Mouse (Mus musculus) olfactory bulb, adult 2 months (tissue): ENCODE results near the gene Arhgef5. TPM values are rescaled to one million over a fixed set of nuclear protein-coding genes. Genes with fewer than 3 reads are reported as not detected.

ENCODE experiments used
- H3K27ac ChIP-seq: fragments of 200-500 bp; 2 replicates; pipeline ENCODE4 v1.5.1; 2012; ENCODE audit warnings: low read depth, low read length; ENCODE audit not compliant: insufficient read depth
- H3K4me1 ChIP-seq: fragments of 200-500 bp; 2 replicates; pipeline ENCODE4 v1.6.1; 2012; ENCODE audit warnings: low read length; ENCODE audit not compliant: control insufficient read depth, insufficient read depth
- H3K4me3 ChIP-seq: fragments of 200-500 bp; 2 replicates; pipeline ENCODE4 v1.5.1; 2012; ENCODE audit warnings: mild to moderate bottlenecking, low read depth, low read length, moderate library complexity; ENCODE audit not compliant: insufficient read depth
- CTCF ChIP-seq: fragments of 200-500 bp; IDR thresholded peaks from 2 replicates; pipeline ENCODE4 v1.5.1; 2012; ENCODE audit warnings: low read depth, mild to moderate bottlenecking, low read length, moderate library complexity; ENCODE audit not compliant: insufficient read depth
- POLR2A ChIP-seq: fragments of 200-500 bp; IDR thresholded peaks from 2 replicates; pipeline ENCODE4 v1.6.1; 2012; ENCODE audit warnings: mild to moderate bottlenecking, low read depth, low read length, moderate library complexity; ENCODE audit not compliant: insufficient read depth
- WGBS: fragments of 180-500 bp; shearing (Covaris S2); methylation state at CpG from one replicate; pipeline ENCODE4 v1.1.7; 2018; 5-methylcytosine and 5-hydroxymethylcytosine counted together
- polyA plus RNA-seq: library from polyadenylated mRNA; stranded (reverse); fragments of >200 nt; gene quantifications from 2 replicates; pipeline ENCODE4 v1.2.4, GENCODE M21; 2012; ENCODE audit warnings: low replicate concordance; ENCODE audit not compliant: missing spikeins, insufficient read depth, insufficient read length

Arhgef5 gene
- polyA plus RNA-seq, 1 experiment, result not detected

- TF ChIP-seq POLR2A (no peak), CTCF (no peak)
- Histone ChIP-seq H3K27ac (no peak overlapping the region), H3K4me1 (no peaks in the 10 kb centered on the region), H3K4me3 (no peak overlapping the region)
Measured at GRCm38 (mm10) chr6:43278247-43278646, 12.9 kb downstream of the Arhgef5 start.

- TF ChIP-seq CTCF (no peak), POLR2A (no peak)
- 96% methylated on average over 5 of the region's 5 CpGs for WGBS
- no peaks in the 10 kb centered on the region for H3K4me1 ChIP-seq
- H3K4me3 ChIP-seq, result no peak overlapping the region
- no peak overlapping the region for H3K27ac ChIP-seq
Measured at GRCm38 (mm10) chr6:43280481-43280880, 15.1 kb downstream of the Arhgef5 start.

GRCm38 (mm10) chr6:43292041-43292440, 26.7 kb downstream of the Arhgef5 start:
- Histone ChIP-seq H3K4me3 (no peak overlapping the region), H3K4me1 (peaks cover 6% of the 10 kb centered on the region), H3K27ac (no peak overlapping the region)
- WGBS, result 82% methylated on average over 3 of the region's 3 CpGs
- TF ChIP-seq POLR2A (no peak), CTCF (no peak)

GRCm38 (mm10) chr6:43292471-43293076, 27.2 kb downstream of the Arhgef5 start:
- TF ChIP-seq POLR2A (no peak), CTCF (no peak)
- H3K27ac ChIP-seq, result no peak overlapping the region
- peaks cover 6% of the 10 kb centered on the region for H3K4me1 ChIP-seq
- no peak overlapping the region for H3K4me3 ChIP-seq
- 63% methylated on average over 6 of the region's 6 CpGs for WGBS

- peaks cover 8% of the 10 kb centered on the region for H3K4me1 ChIP-seq
- H3K4me3 ChIP-seq, result no peak overlapping the region
- TF ChIP-seq POLR2A (no peak), CTCF (no peak)
- H3K27ac ChIP-seq, result no peak overlapping the region
- WGBS, result 87% methylated on average over 7 of the region's 7 CpGs
Measured at GRCm38 (mm10) chr6:43293175-43293574, 27.8 kb downstream of the Arhgef5 start.

- Histone ChIP-seq H3K27ac (no peak overlapping the region), H3K4me3 (no peak overlapping the region), H3K4me1 (peaks cover 9% of the 10 kb centered on the region)
- no peak for TF ChIP-seq POLR2A
- no peak for TF ChIP-seq CTCF
- WGBS, result 33% methylated on average over 5 of the region's 5 CpGs
Measured at GRCm38 (mm10) chr6:43295908-43296307, 30.5 kb downstream of the Arhgef5 start.

GRCm38 (mm10) chr6:43296798-43297507, 31.6 kb downstream of the Arhgef5 start:
- TF ChIP-seq CTCF (no peak), POLR2A (no peak)
- H3K4me3 ChIP-seq, result no peak overlapping the region
- 18% methylated on average over 7 of the region's 7 CpGs for WGBS
- H3K4me1 ChIP-seq, result peaks cover 9% of the 10 kb centered on the region
- H3K27ac ChIP-seq, result no peak overlapping the region

- Histone ChIP-seq H3K4me3 (no peak overlapping the region), H3K27ac (no peak overlapping the region), H3K4me1 (peaks cover 9% of the 10 kb centered on the region)
- 8% methylated on average over 2 of the region's 2 CpGs for WGBS
- TF ChIP-seq CTCF (no peak), POLR2A (no peak)
Measured at GRCm38 (mm10) chr6:43297508-43297850, 32.1 kb downstream of the Arhgef5 start.

GRCm38 (mm10) chr6:43309454-43309853, 44.1 kb downstream of the Arhgef5 start, which contains the start of gene Nobox:
Nobox (minus strand) TSS chr6:43309554.
- Histone ChIP-seq H3K27ac (no peak within 1 kb of the TSS), H3K4me3 (no peak within 1 kb of the TSS), H3K4me1 (0 out of 2 replicates have a peak, but pooled peaks cover 2% of the 10 kb centered on the region)
- TF ChIP-seq POLR2A (no peak), CTCF (no peak)
- WGBS, result 75% methylated on average over 16 of the region's 16 CpGs
